Mouse (Mus musculus): ENCODE measurements around the gene Wdr64. TPM values are rescaled to one million over a fixed set of nuclear protein-coding genes. Genes with fewer than 3 reads are reported as not detected.

Wdr64 gene
- total RNA-seq, 2 experiments from 2014 or later: not detected

DNA sequence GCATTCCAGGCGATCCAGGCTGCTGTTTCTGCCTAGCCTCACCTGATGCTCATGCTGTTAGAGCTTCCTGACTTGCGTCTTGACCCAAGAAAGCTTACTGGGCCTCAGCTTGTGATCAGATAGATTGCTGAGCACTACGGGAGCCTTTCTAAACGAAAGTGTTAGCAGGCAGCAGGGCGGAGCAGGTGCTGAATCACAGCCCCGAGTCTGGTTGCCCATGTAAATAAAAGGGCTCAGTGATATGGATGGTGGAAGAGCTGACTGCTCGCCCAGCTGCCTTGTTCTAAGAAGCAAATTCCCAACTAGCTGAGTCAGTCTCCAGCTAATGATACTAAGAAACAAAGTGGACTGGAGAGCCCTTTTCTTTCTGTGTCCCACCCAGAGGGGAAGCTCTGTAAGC lies 27.4 kb downstream of the Wdr64 start:
- no peak for DNase-seq

DNA sequence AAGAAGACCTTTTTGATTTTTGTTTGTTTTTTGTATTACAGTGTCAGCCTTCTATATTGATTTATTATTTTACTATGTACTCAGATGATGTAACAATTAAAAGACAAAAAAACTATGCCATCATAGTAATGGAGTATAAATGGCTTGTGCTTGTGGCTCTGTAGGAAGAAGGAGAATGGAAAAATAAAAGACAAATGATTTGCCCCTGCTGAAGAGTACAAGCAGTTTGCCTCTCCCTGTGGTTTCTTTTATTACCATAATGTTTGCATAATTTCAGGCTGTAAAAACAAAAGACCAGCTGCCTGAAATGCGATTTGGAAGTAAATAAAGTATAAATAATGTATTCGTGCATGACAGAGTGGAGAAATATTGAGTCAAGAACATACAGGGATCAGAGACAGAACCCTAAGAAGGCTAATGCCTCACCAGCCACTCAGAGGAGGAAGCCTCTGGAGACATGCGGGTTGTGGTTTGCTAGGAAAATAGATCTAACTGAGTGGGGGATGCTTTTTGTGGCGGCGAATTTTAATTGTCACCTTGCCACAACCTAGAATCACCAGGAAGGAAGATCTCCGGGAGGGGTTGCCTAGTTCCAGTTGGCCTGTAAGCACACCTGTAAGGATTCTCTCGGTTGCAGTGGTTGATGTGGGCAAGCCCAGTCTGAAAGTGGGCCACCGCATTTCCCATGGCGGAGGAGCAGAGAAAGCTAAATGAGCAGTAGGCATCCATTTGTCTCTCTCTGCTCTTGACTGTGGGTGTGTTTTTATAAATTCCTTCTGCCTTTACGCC lies 56.4 kb downstream of the Wdr64 start:
- DNase-seq: peak in 1 of 2 experiments; percentile 3

DNA sequence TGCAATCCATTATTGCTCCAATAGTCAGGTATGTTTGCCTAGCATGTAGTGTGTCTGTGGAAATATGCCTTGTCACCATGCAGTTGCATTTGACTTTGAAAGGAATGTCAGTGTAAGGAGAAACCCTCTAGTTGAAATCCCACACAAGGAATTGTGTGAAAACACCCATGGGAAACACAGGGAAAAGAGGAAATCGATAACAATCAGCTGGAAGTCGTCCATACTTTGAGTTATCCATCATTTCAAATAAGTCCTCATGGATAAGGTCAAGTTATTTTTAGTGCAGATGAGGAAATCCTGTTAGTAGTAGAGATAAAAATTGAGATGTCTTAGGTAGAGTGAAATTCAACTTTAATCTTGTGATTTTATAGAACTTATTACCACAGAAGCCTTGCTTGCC lies 96.3 kb downstream of the Wdr64 start:
- DNase-seq: no peak

DNA sequence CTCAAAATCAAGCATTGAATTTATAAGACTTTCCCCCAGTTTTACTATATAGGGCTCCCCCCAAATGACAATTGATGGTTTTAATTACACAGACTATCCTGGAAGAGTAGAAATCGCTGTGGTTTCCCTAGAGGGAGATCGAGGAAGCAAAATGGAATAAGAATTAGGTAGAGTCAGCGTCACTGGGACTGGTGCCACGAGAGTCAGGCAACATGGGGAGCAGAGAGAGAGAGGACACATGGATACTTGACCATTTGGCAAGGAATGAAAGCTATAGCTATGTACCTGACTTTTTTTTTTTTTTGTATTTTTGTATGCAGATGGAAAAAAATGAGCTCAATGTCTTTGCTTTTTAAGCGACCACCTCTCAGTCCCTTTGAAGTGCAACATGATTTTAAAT lies 110.0 kb downstream of the Wdr64 start:
- no peak for DNase-seq

DNA sequence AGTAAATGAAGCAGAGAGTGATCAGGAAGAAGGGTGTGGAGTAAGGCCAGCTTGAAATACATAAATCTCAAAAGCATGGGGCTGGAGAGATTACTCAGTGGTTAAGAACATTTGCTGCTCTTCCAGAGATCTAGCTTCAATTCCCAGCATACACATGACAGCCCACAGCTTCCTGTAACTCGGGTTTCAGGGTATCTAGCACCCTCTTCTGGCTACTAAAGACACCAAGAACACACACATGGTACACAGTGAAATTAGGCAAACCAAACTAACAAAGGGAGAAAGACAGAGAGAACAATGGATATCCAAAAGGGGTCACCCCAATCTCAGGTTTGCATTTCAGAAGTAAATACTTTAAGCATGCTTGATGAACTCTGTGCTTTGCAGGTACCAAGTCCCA lies 113.2 kb downstream of the Wdr64 start:
- no peak for DNase-seq

DNA sequence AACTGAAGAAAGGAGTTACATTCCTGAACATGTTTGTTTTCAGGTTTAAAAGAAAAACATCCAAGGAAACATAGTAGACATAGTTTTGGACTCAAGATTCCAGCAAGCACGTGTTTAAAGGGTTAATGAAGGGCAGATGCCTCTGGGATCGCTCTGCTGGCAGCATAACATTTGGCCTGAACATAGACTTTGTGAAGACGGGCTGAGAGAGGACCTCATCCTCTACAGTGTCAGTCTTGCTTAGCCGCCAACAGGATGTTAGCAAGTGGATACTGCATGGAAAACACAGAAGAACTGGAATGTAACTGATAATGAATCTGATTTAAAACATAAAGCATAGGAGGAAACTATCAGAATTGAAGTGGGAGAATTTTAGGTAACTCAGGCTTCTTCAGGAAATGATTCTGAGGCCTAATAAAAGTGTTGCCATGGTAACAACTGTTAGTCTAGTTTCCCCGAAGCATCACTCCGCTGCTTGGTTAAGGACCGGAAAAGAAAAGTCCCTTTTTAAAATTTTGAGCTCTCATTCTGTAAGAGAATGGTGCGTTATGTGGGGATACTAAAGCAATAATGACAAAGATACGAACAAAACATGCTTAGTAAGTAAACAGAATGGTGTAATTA lies 125.5 kb downstream of the Wdr64 start:
- DNase-seq: no peak

DNA sequence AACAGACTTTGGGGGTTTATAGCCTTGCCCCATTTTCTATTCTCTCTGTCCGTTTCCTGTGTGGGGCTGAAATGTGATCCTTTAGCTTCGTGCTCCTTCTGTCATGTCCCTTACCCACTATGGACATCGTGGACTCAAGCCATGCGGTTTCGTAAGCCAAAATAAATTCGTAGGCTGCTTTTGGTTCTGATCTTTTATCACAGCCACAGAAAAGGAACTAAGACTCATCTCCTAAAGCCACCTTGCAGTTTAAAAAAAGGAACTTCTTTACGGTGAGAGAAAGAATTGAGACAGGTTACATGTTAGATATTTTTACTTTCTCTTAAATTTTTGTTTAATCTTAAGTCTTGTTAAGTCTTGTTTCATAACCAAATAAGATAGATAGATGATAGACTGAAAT lies 130.1 kb downstream of the Wdr64 start:
- DNase-seq: no peak

DNA sequence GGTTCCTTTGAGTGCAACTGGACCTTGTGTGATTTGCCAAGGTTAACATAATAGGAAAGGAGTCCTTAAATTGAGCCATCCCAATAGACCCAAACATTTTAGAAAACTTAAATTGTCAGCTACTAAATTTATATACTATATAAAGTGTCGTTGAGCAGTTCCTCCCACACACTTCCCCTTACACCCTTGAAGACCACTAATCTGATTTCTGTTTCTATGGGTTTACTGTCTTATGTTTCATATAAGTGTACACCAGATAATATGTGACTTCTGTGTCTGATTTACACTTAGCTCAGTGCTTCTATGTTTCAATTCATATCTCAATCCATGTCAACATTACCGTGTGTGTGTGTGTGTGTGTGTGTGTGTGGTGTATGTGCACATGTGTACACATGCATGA lies 130.8 kb downstream of the Wdr64 start:
- DNase-seq: no peak

DNA sequence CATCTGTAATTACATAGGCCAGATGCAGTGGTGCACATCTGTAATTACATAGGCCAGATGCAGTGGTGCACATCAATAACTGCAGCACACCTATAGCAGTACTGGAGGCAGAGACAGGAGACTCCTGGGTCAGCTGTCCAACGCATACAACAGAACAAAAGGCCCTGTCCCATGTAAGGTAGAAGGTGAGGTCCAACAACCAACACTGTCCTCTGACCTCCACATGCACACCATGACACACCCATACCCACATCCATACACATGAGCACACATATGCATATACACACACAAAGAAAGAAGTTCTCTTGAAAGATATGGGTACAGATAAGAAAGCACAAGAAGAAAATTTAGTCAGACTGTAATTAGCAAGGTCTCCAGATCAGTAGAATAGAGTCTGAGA lies 157.1 kb downstream of the Wdr64 start:
- DNase-seq: no peak

Other genes with a start within 250 kb of the Wdr64 start
- gene Rgs7, start 206.1 kb upstream of the Wdr64 start, total RNA-seq (2021): 10 to 100 TPM; 74.6 to 76.5 TPM
- gene Kmo, start 78.2 kb upstream of the Wdr64 start, total RNA-seq (2021): under 1 TPM in 1 of 2 experiments, not detected in 1; 0.38 TPM
- 10 to 100 TPM; 73.6 to 78.2 TPM for gene Fh1, start 73.0 kb upstream of the Wdr64 start, total RNA-seq (2021)
- gene Opn3, start 5.8 kb upstream of the Wdr64 start, total RNA-seq (2021): 1 to 10 TPM; 1.0 to 1.2 TPM
- 1 to 10 TPM; 3.0 to 5.1 TPM for gene Chml, start 5.7 kb upstream of the Wdr64 start, total RNA-seq (2021)
- under 1 TPM; 0.30 to 0.51 TPM for gene Exo1, start 182.0 kb downstream of the Wdr64 start, total RNA-seq (2021)
- not detected for gene Gm38100, start 221.7 kb downstream of the Wdr64 start, total RNA-seq (2021)

All from layer of hippocampus, postnatal 36 days (tissue).